Mouse (Mus musculus): ENCODE measurements around the gene Nhlh1. TPM values are rescaled to one million over a fixed set of nuclear protein-coding genes. Genes with fewer than 3 reads are reported as not detected.
A peak's percentile ranks its signal among the peaks of the same experiment; 100 is the strongest.

Nhlh1 gene
- polyA plus RNA-seq, 1 experiment from 2014 or later: 2.1 TPM

- Histone ChIP-seq H3K4me1 (peaks cover 54% of the 10 kb centered on the region), H3K36me3 (no peaks in the 10 kb centered on the region), H3K27me3 (no peaks in the 10 kb centered on the region), H3K4me3 (replicated peaks) (peak overlapping the region; percentile 91), H3K27ac (replicated peaks) (peak overlapping the region; percentile 97), H3K9ac (peak overlapping the region; percentile 90; the same call in 1 of the 2 replicates), H3K4me2 (replicated peaks) (peak overlapping the region; percentile 68), H3K9me3 (replicated peaks) (no peaks in the 10 kb centered on the region)
- ATAC-seq (ENCODE audit: insufficient number of reproducible peaks, low FRiP score, low TSS enrichment, low read depth): no peak
- 33% methylated on average over 8 of the region's 8 CpGs for WGBS
Measured at GRCm38 (mm10) chr1:172025201-172025904, 32.0 kb downstream of the Nhlh1 start.

GRCm38 (mm10) chr1:172024140-172024895, 33.1 kb downstream of the Nhlh1 start:
- H3K27me3 ChIP-seq: no peaks in the 10 kb centered on the region
- H3K4me1 ChIP-seq: peaks cover 65% of the 10 kb centered on the region
- peak overlapping the region; percentile 91; the same call in 1 of the 2 replicates for H3K4me3 ChIP-seq (replicated peaks)
- no peak for ATAC-seq (ENCODE audit: insufficient number of reproducible peaks, low FRiP score, low TSS enrichment, low read depth)
- no peaks in the 10 kb centered on the region for H3K9me3 ChIP-seq (replicated peaks)
- H3K36me3 ChIP-seq: no peaks in the 10 kb centered on the region
- H3K9ac ChIP-seq: no peak overlapping the region
- H3K27ac ChIP-seq (replicated peaks): peak overlapping the region; percentile 52; the same call in 1 of the 2 replicates
- H3K4me2 ChIP-seq (replicated peaks): peak overlapping the region; percentile 68
- 47% methylated on average over 9 of the region's 9 CpGs for whole genome bisulfite sequencing

GRCm38 (mm10) chr1:172019863-172020521, 37.4 kb downstream of the Nhlh1 start:
- H3K4me3 ChIP-seq (replicated peaks): no peak overlapping the region
- peaks cover 82% of the 10 kb centered on the region for H3K4me1 ChIP-seq
- WGBS: 68% methylated on average over 10 of the region's 10 CpGs
- H3K9ac ChIP-seq: no peak overlapping the region
- no peaks in the 10 kb centered on the region for H3K9me3 ChIP-seq (replicated peaks)
- no peaks in the 10 kb centered on the region for H3K36me3 ChIP-seq
- no peaks in the 10 kb centered on the region for H3K27me3 ChIP-seq
- H3K27ac ChIP-seq (replicated peaks): peak overlapping the region; percentile 84
- ATAC-seq (ENCODE audit: insufficient number of reproducible peaks, low FRiP score, low TSS enrichment, low read depth): no peak
- H3K4me2 ChIP-seq (replicated peaks): 0 out of 2 replicates have a peak overlapping the region, but pooled peaks have one; percentile 2

- peak; percentile 43; the same call in 1 of the 2 replicates for ATAC-seq (ENCODE audit: insufficient number of reproducible peaks, low FRiP score, low TSS enrichment, low read depth)
- WGBS: 73% methylated on average over 4 of the region's 4 CpGs
Measured at GRCm38 (mm10) chr1:172019339-172019738, 38.0 kb downstream of the Nhlh1 start.

GRCm38 (mm10) chr1:172018336-172019311, 38.7 kb downstream of the Nhlh1 start:
- peaks cover 72% of the 10 kb centered on the region for H3K4me1 ChIP-seq

More at GRCm38 (mm10) chr1:172019339-172019738, 38.0 kb downstream of the Nhlh1 start:
- no peak overlapping the region for H3K9ac ChIP-seq
- H3K27ac ChIP-seq (replicated peaks): peak overlapping the region; percentile 84
- peaks cover 79% of the 10 kb centered on the region for H3K4me1 ChIP-seq
- H3K9me3 ChIP-seq (replicated peaks): no peaks in the 10 kb centered on the region
- no peaks in the 10 kb centered on the region for H3K36me3 ChIP-seq
- no peaks in the 10 kb centered on the region for H3K27me3 ChIP-seq
- 0 out of 2 replicates have a peak overlapping the region, but pooled peaks have one; percentile 8 for H3K4me3 ChIP-seq (replicated peaks)
- H3K4me2 ChIP-seq (replicated peaks): 0 out of 2 replicates have a peak overlapping the region, but pooled peaks have one; percentile 2

GRCm38 (mm10) chr1:172017517-172018070, 39.8 kb downstream of the Nhlh1 start:
- H3K4me3 ChIP-seq (replicated peaks): no peak overlapping the region
- H3K4me1 ChIP-seq: peaks cover 74% of the 10 kb centered on the region
- H3K27ac ChIP-seq (replicated peaks): peak overlapping the region; percentile 56
- no peak overlapping the region for H3K9ac ChIP-seq
- 66% methylated on average over 6 of the region's 6 CpGs for WGBS
- H3K9me3 ChIP-seq (replicated peaks): no peaks in the 10 kb centered on the region
- no peaks in the 10 kb centered on the region for H3K27me3 ChIP-seq
- ATAC-seq (ENCODE audit: insufficient number of reproducible peaks, low FRiP score, low TSS enrichment, low read depth): no peak
- no peaks in the 10 kb centered on the region for H3K36me3 ChIP-seq
- no peak overlapping the region for H3K4me2 ChIP-seq (replicated peaks)

More at GRCm38 (mm10) chr1:172018336-172019311, 38.7 kb downstream of the Nhlh1 start:
- no peak overlapping the region for H3K9ac ChIP-seq
- H3K9me3 ChIP-seq (replicated peaks): no peaks in the 10 kb centered on the region
- H3K4me3 ChIP-seq (replicated peaks): 0 out of 2 replicates have a peak overlapping the region, but pooled peaks have one; percentile 8
- ATAC-seq (ENCODE audit: insufficient number of reproducible peaks, low FRiP score, low TSS enrichment, low read depth): 0 out of 2 replicates have a peak, but pooled peaks have one; percentile 48
- no peaks in the 10 kb centered on the region for H3K36me3 ChIP-seq
- WGBS: 83% methylated on average over 9 of the region's 9 CpGs
- no peak overlapping the region for H3K4me2 ChIP-seq (replicated peaks)
- peak overlapping the region; percentile 84 for H3K27ac ChIP-seq (replicated peaks)
- no peaks in the 10 kb centered on the region for H3K27me3 ChIP-seq

- WGBS: 29% methylated on average over 6 of the region's 6 CpGs
- no peaks in the 10 kb centered on the region for H3K36me3 ChIP-seq
- H3K4me1 ChIP-seq: peaks cover 74% of the 10 kb centered on the region
- no peaks in the 10 kb centered on the region for H3K27me3 ChIP-seq
- H3K9ac ChIP-seq: no peak overlapping the region
- peak overlapping the region; percentile 68 for H3K27ac ChIP-seq (replicated peaks)
- no peak for ATAC-seq (ENCODE audit: insufficient number of reproducible peaks, low FRiP score, low TSS enrichment, low read depth)
- no peak overlapping the region for H3K4me3 ChIP-seq (replicated peaks)
- no peak overlapping the region for H3K4me2 ChIP-seq (replicated peaks)
- H3K9me3 ChIP-seq (replicated peaks): no peaks in the 10 kb centered on the region
Measured at GRCm38 (mm10) chr1:172016660-172017516, 40.5 kb downstream of the Nhlh1 start.

- Histone ChIP-seq H3K4me3 (replicated peaks) (no peak overlapping the region), H3K27ac (replicated peaks) (peak overlapping the region; percentile 68; the same call in 1 of the 2 replicates), H3K9ac (no peak overlapping the region), H3K27me3 (no peaks in the 10 kb centered on the region), H3K9me3 (replicated peaks) (no peaks in the 10 kb centered on the region), H3K4me1 (peaks cover 73% of the 10 kb centered on the region), H3K4me2 (replicated peaks) (no peak overlapping the region), H3K36me3 (peaks cover 8% of the 10 kb centered on the region)
- no peak for ATAC-seq (ENCODE audit: insufficient number of reproducible peaks, low FRiP score, low TSS enrichment, low read depth)
- 61% methylated on average over 8 of the region's 8 CpGs for WGBS
Measured at GRCm38 (mm10) chr1:172016031-172016430, 41.3 kb downstream of the Nhlh1 start.

- Histone ChIP-seq H3K4me2 (replicated peaks) (no peak overlapping the region), H3K4me1 (peaks cover 70% of the 10 kb centered on the region), H3K27ac (replicated peaks) (0 out of 2 replicates have a peak overlapping the region, but pooled peaks have one; percentile 68), H3K27me3 (no peaks in the 10 kb centered on the region), H3K9me3 (replicated peaks) (no peaks in the 10 kb centered on the region), H3K9ac (no peak overlapping the region), H3K36me3 (peaks cover 13% of the 10 kb centered on the region), H3K4me3 (replicated peaks) (no peak overlapping the region)
- no peak for ATAC-seq (ENCODE audit: insufficient number of reproducible peaks, low FRiP score, low TSS enrichment, low read depth)
- 47% methylated on average over 9 of the region's 9 CpGs for WGBS
Measured at GRCm38 (mm10) chr1:172015312-172015939, 41.9 kb downstream of the Nhlh1 start.

Data from embryonic facial prominence, embryonic 15.5 days (tissue).